Mouse (Mus musculus) intestine, postnatal 0 days (tissue): ENCODE results near the gene Cdkn1c. TPM values are rescaled to one million over a fixed set of nuclear protein-coding genes. Genes with fewer than 3 reads are reported as not detected.

ENCODE experiments used
- ATAC-seq: fragments of 200-750 bp; cut with Nextera tagmentation; 2 replicates; pipeline ENCODE4 v1.8.0; 2017; ENCODE audit warnings: mild to moderate bottlenecking, moderate TSS enrichment, moderate library complexity
- H3K27ac ChIP-seq: fragments of 300-500 bp; sonication (generic); 2 replicates; pipeline ENCODE4 v1.5.1; 2014; ENCODE audit warnings: mild to moderate bottlenecking, low read depth, low read length, moderate library complexity
- H3K27me3 ChIP-seq: fragments of 300-500 bp; sonication (generic); replicated peaks from 2 replicates; pipeline ENCODE4 v1.6.1; 2014; ENCODE audit warnings: low read length, mixed read lengths; ENCODE audit not compliant: control insufficient read depth, insufficient read depth
- H3K36me3 ChIP-seq: fragments of 300-500 bp; sonication (generic); 2 replicates; pipeline ENCODE4 v1.6.1; 2014; ENCODE audit warnings: mild to moderate bottlenecking, moderate library complexity; ENCODE audit not compliant: control insufficient read depth, insufficient read depth
- H3K4me1 ChIP-seq: fragments of 300-500 bp; sonication (generic); replicated peaks from 2 replicates; pipeline ENCODE4 v1.6.1; 2014; ENCODE audit warnings: antibody characterized with exemption, low read length, mixed read lengths; ENCODE audit not compliant: control insufficient read depth, insufficient read depth
- H3K4me2 ChIP-seq: fragments of 300-500 bp; sonication (generic); replicated peaks from 2 replicates; pipeline ENCODE4 v1.6.1; 2014; ENCODE audit warnings: low read depth, mild to moderate bottlenecking, moderate library complexity
- H3K4me3 ChIP-seq: fragments of 300-500 bp; sonication (generic); 2 replicates; pipeline ENCODE4 v1.5.1; 2014; ENCODE audit warnings: low read depth, low read length
- H3K9ac ChIP-seq: fragments of 300-500 bp; sonication (generic); 2 replicates; pipeline ENCODE4 v1.6.1; 2014; ENCODE audit warnings: mild to moderate bottlenecking, low read depth, low read length
- H3K9me3 ChIP-seq: fragments of 300-500 bp; sonication (generic); 2 replicates; pipeline ENCODE4 v1.6.1; 2016; ENCODE audit warnings: mixed run types; ENCODE audit not compliant: control insufficient read depth
- CTCF ChIP-seq: sonication (generic); IDR thresholded peaks from 2 replicates; pipeline ENCODE4 v1.5.1; 2016; ENCODE audit warnings: low read depth, mild to moderate bottlenecking, control low read depth, antibody characterized with exemption, moderate library complexity
- WGBS: fragments of 180-500 bp; shearing (Covaris S2); extraction: QIAGEN DNeasy Blood & Tissue Kit; methylation state at CpG from one replicate; pipeline ENCODE4 v1.1.7; 2014; 5-methylcytosine and 5-hydroxymethylcytosine counted together
- polyA plus RNA-seq: library from polyadenylated mRNA; unstranded; fragments of >200 nt; fragmentation: Nextera tagmentation; extraction: Ambion mirVana; gene quantifications from 2 replicates; pipeline ENCODE4 v1.2.1, GENCODE M21; 2015

Gene Cdkn1c
- polyA plus RNA-seq, 1 experiment from 2014 or later: 615 TPM

DNA sequence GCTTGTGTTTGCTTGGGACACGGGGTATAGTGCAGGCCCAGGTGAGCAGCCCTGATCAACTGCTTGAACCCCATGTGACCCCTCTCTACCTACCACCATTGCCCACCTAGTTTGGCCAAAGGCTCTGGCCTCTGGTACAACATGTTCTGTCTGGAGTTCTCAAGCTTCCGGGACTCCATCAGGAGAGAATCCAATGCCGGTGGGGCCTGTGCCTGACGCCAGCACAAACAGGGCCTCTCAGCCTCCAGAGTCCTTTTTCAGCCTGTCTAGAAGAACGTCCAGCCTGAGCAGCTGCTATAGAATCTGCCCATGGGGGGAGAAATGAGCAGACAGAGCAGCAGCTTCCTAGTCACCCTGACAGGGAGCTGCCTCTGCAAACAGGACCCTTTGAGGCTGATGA lies 43.0 kb downstream of the Cdkn1c start:
- Histone ChIP-seq H3K4me3 (no peak overlapping the region), H3K36me3 (no peaks in the 10 kb centered on the region), H3K9me3 (no peaks in the 10 kb centered on the region), H3K27me3 (no peaks in the 10 kb centered on the region), H3K27ac (peak overlapping the region; percentile 28; the same call in 1 of the 2 replicates), H3K4me2 (no peak overlapping the region), H3K4me1 (peaks cover 14% of the 10 kb centered on the region), H3K9ac (no peak overlapping the region)
- ATAC-seq: no peak
- TF ChIP-seq CTCF: no peak
- 35% methylated on average over 5 of the region's 5 CpGs for WGBS

DNA sequence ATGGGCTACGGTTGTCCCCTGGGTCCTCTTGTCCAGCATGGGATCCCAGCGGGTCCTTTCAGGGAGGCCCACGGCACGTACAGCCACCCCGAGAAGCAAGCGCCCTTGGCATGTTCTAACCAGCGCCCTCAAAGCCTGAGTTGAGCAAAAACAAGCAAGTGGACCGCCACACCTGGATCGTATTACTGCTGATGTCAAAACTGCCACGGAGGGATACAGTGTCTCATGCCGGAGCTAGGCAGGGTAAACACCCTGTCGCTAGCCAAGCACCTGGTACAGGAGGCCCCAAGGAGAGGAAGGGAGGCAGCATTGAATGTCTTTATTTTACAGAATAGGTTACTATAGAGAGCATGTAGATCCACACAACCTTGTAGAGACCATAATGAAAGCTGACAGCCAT lies 44.4 kb downstream of the Cdkn1c start:
- H3K27me3 ChIP-seq: no peaks in the 10 kb centered on the region
- no peak overlapping the region for H3K9ac ChIP-seq
- H3K9me3 ChIP-seq: no peaks in the 10 kb centered on the region
- no peak for ATAC-seq
- no peak overlapping the region for H3K4me2 ChIP-seq
- H3K4me1 ChIP-seq: peaks cover 14% of the 10 kb centered on the region
- no peak overlapping the region for H3K27ac ChIP-seq
- WGBS: 77% methylated on average over 12 of the region's 12 CpGs
- H3K36me3 ChIP-seq: no peaks in the 10 kb centered on the region
- no peak overlapping the region for H3K4me3 ChIP-seq
- TF ChIP-seq CTCF: no peak

DNA sequence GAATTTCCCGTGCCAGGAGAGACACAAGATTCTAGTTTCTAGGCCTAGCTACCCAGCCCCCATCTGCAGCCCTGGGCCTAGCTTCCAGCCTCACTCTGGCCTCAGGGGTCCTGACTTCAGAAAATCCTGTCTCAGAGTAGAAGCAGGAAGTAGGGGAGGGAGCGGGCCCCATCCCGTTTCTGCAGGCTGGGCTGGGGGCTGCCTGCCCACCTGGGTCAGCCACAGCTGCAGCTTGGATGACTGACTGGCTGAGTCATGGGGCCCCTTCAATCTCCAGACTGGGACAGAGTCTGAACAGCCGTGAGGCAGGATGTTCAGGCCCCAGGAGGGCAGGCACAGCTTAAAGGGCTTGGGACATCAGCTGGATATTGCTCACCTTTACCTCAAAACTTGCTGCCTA lies 45.8 kb downstream of the Cdkn1c start:
- no peak overlapping the region for H3K4me3 ChIP-seq
- no peak overlapping the region for H3K4me2 ChIP-seq
- H3K4me1 ChIP-seq: peaks cover 14% of the 10 kb centered on the region
- no peaks in the 10 kb centered on the region for H3K27me3 ChIP-seq
- no peak for ATAC-seq
- TF ChIP-seq CTCF: no peak
- no peaks in the 10 kb centered on the region for H3K9me3 ChIP-seq
- no peak overlapping the region for H3K27ac ChIP-seq
- 43% methylated on average over 4 of the region's 4 CpGs for WGBS
- H3K36me3 ChIP-seq: no peaks in the 10 kb centered on the region
- H3K9ac ChIP-seq: no peak overlapping the region

DNA sequence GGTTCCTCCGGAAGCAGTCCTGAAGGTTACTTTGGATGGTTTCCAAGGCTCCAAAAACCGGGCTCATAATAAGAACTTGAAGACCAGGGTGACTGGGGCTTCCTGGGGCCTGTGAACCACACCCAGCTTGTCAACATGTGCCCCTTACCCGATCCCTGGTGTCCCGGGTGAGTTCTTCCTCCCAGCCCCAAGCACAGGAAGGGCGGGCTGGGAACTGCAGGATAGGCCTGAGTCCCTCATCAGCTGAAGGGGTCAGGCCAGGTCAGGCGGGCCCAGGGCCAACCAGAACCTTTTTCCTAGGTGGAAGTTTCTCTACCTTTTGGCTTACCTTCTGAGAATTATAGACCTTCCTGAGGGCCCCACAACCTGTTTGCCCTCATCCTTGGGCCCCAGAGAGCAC lies 48.2 kb downstream of the Cdkn1c start:
- ATAC-seq: no peak
- no peak overlapping the region for H3K4me3 ChIP-seq
- H3K9me3 ChIP-seq: no peaks in the 10 kb centered on the region
- H3K27me3 ChIP-seq: no peaks in the 10 kb centered on the region
- TF ChIP-seq CTCF: no peak
- H3K27ac ChIP-seq: no peak overlapping the region
- H3K36me3 ChIP-seq: no peaks in the 10 kb centered on the region
- H3K4me1 ChIP-seq: peaks cover 17% of the 10 kb centered on the region; the same call in 1 of the 2 replicates
- no peak overlapping the region for H3K4me2 ChIP-seq
- no peak overlapping the region for H3K9ac ChIP-seq
- WGBS: 67% methylated on average over 6 of the region's 6 CpGs

DNA sequence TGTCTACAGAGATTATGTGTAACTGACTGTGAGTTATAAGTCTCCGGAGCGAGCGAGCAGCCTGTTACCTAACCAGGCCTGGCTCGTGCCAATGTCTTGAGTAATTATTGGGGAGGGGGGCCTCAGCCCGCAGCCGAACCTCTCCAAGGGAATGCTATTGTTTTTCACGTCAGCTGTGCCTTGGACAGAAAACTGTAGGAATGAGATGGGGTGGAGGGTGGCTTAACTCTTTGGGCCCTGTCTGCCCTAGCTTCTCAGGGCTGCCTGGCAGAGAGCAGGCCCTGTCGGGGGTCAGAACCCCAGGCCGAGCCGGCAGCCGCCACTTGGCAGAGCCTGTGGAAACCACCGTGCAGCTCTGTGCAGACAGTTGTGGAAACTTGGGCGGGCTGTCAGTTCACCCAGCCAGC lies 52.2 kb downstream of the Cdkn1c start:
- no peak for ATAC-seq
- TF ChIP-seq CTCF: no peak
- Histone ChIP-seq H3K27ac (0 out of 2 replicates have a peak overlapping the region, but pooled peaks have one; percentile 47), H3K9ac (no peak overlapping the region), H3K4me3 (no peak overlapping the region), H3K27me3 (no peaks in the 10 kb centered on the region), H3K4me1 (peaks cover 9% of the 10 kb centered on the region; the same call in 1 of the 2 replicates), H3K36me3 (no peaks in the 10 kb centered on the region), H3K9me3 (no peaks in the 10 kb centered on the region), H3K4me2 (no peak overlapping the region)
- WGBS: 50% methylated on average over 13 of the region's 13 CpGs

Other genes starting within 250 kb of the Cdkn1c start
- gene Slc22a18, start 12.7 kb upstream of the Cdkn1c start, polyA plus RNA-seq: 21.6 and 25.0 TPM in 2 replicates
- 1.0 and 1.3 TPM in 2 replicates for gene Phlda2, start 42.1 kb upstream of the Cdkn1c start, polyA plus RNA-seq
- gene Nap1l4, start 88.1 kb upstream of the Cdkn1c start, polyA plus RNA-seq: 79.9 and 85.0 TPM in 2 replicates
- gene Cars, start 139.0 kb upstream of the Cdkn1c start, polyA plus RNA-seq: 19.3 and 21.1 TPM in 2 replicates
- gene Tnfrsf26, start 167.7 kb upstream of the Cdkn1c start, polyA plus RNA-seq: 0.27 TPM in 2 replicates
- gene Tnfrsf22, start 188.6 kb upstream of the Cdkn1c start, polyA plus RNA-seq: 2.7 and 3.1 TPM in 2 replicates
- 5.1 and 6.3 TPM in 2 replicates for gene Tnfrsf23, start 224.8 kb upstream of the Cdkn1c start, polyA plus RNA-seq